Mouse (Mus musculus): ENCODE measurements around the gene Zfp661. TPM values are rescaled to one million over a fixed set of nuclear protein-coding genes. Genes with fewer than 3 reads are reported as not detected.

Zfp661 gene
- polyA plus RNA-seq (2012; rRNA removed) (6.2 and 7.3 TPM in 2 replicates), polyA plus RNA-seq (2014; fragmentation: Nextera tagmentation; extraction: Ambion mirVana) (5.0 TPM in 2 replicates)

DNA sequence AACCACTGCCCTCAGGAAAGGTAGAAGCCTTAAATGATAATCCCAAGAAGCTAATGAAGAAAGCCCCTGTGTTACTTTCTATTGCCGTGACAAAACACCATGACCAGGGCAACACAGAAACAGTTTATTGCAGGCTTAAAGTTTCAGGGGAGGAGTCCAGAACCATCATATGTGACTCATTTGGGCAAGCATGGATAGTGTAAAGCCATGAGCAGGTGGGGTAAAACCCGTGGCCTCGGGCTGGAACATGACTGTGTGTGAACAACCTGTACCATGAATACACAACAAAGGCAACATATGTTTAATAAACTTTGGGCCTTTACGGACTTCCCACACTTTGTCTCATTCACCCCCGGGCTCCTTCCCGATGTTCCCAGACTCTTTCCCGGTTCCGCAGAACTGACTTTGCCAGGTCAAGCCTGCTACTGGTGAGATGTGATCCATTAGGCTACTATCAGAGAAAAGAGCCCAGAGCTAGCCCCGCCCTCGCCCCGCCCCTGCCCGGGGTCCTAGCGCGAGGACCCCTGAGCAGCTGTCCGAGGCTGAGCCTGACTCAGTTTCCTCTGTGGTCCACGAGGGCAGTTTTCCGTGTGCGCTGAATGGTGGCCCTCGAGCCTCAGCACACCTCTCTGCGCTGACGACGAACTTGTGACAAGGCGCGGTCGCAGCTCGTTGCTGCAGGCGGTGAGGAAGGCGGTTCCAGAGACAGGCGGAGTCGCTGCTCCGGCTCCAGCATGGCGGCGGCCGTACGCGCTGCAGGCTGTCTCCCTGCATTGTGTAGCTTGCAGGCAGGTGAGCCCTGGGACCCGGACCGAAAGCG, at the start of gene Zfp661, which contains the start of gene Mrps5:
Zfp661 (minus strand) TSS at position 401 of the 820 bp plus-strand sequence.
Mrps5 (plus strand) TSS at position 529 of the 820 bp plus-strand sequence.
- 0 out of 2 replicates have a peak, but pooled peaks cover 5% of the 10 kb centered on the region for H3K36me3 ChIP-seq (ENCODE audit: control insufficient read depth, insufficient read depth, low read length)
- 4% methylated on average over 38 of the region's 39 CpGs for WGBS
- H3K9ac ChIP-seq (ENCODE audit: low read depth, low read length, severe bottlenecking) = peak within 1 kb of the TSS; percentile 91
- peak within 1 kb of the TSS; percentile 80 for H3K4me2 ChIP-seq (replicated peaks; ENCODE audit: low read depth, low read length, severe bottlenecking)
- no peaks in the 10 kb centered on the region for H3K27me3 ChIP-seq (ENCODE audit: control insufficient read depth, insufficient read depth, low read length)
- H3K4me1 ChIP-seq (ENCODE audit: control insufficient read depth, insufficient read depth, low read length) = peaks cover 18% of the 10 kb centered on the region; the same call in 1 of the 2 replicates
- H3K4me3 ChIP-seq (replicated peaks; ENCODE audit: low read length) = peak within 1 kb of the TSS; percentile 96
- ATAC-seq (ENCODE audit: low FRiP score, low read depth) = peak; percentile 88
- TF ChIP-seq POLR2A (IDR thresholded peaks at IDR 0.05; ENCODE audit: borderline replicate concordance, extremely low read depth, insufficient read depth, insufficient read length) = 0 out of 2 replicates have a peak, but pooled peaks have one; percentile 88
- no peaks in the 10 kb centered on the region for H3K9me3 ChIP-seq (ENCODE audit: control insufficient read depth, low read length)
- DNase-seq (ENCODE audit: low spot score) = peak; percentile 76
- peak within 1 kb of the TSS; percentile 94 for H3K27ac ChIP-seq (replicated peaks; ENCODE audit: low read depth, low read length)

DNA sequence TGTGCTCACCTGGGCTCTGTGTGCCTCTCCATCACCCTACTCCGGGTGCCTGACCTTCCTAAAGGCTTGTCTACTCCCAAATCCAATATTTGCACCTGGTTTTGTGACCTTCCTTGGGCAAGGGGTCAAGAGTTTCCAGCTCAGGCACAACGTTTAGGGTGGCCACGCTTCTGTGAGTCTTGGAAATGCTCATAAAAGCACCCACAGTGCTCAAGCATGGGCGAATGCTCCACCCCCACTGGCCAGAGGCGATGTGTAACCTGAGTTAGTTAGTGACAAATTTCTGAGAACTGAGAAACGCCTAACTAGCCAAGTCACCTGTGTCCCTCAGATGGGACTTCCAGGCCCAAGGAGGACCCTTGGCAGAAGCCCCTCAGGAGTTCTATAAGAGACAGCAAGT, 48.7 kb upstream of the Zfp661 start:
- H3K4me3 ChIP-seq (replicated peaks; ENCODE audit: low read length) = no peak overlapping the region
- H3K4me1 ChIP-seq (ENCODE audit: control insufficient read depth, insufficient read depth, low read length) = no peaks in the 10 kb centered on the region
- H3K36me3 ChIP-seq (ENCODE audit: control insufficient read depth, insufficient read depth, low read length) = no peaks in the 10 kb centered on the region
- DNase-seq (ENCODE audit: low spot score) (no peak), ATAC-seq (ENCODE audit: low FRiP score, low read depth) (no peak)
- H3K27ac ChIP-seq (replicated peaks; ENCODE audit: low read depth, low read length) = no peak overlapping the region
- H3K4me2 ChIP-seq (replicated peaks; ENCODE audit: low read depth, low read length, severe bottlenecking) = no peak overlapping the region
- H3K27me3 ChIP-seq (ENCODE audit: control insufficient read depth, insufficient read depth, low read length) = no peaks in the 10 kb centered on the region
- no peak overlapping the region for H3K9ac ChIP-seq (ENCODE audit: low read depth, low read length, severe bottlenecking)
- WGBS = 50% methylated on average over 6 of the region's 6 CpGs
- H3K9me3 ChIP-seq (ENCODE audit: control insufficient read depth, low read length) = no peaks in the 10 kb centered on the region
- no peak for TF ChIP-seq POLR2A (IDR thresholded peaks at IDR 0.05; ENCODE audit: borderline replicate concordance, extremely low read depth, insufficient read depth, insufficient read length)

DNA sequence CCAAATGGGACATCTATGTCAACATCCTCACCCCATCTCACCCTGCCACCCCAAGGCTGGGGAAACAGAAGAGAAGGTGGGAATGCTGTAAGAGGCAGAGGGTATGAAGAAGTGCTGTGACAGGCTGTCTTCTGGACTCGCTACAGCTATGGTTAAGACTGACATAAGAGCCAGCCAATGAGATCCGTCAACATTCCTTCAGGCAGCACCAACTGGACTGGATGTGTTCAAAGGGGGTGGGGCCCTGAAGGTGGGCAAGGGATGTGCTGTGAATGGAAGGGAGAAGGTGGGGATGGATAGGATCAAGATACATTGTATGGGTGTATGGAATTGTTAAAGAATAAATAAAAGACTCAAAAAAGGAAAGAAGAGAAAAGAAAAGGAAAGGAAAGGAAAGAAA, 45.7 kb upstream of the Zfp661 start:
- ATAC-seq (ENCODE audit: low FRiP score, low read depth) (no peak), DNase-seq (ENCODE audit: low spot score) (no peak)
- H3K4me2 ChIP-seq (replicated peaks; ENCODE audit: low read depth, low read length, severe bottlenecking) = no peak overlapping the region
- no peak overlapping the region for H3K27ac ChIP-seq (replicated peaks; ENCODE audit: low read depth, low read length)
- TF ChIP-seq POLR2A (IDR thresholded peaks at IDR 0.05; ENCODE audit: borderline replicate concordance, extremely low read depth, insufficient read depth, insufficient read length) = no peak
- no peak overlapping the region for H3K4me3 ChIP-seq (replicated peaks; ENCODE audit: low read length)
- H3K9ac ChIP-seq (ENCODE audit: low read depth, low read length, severe bottlenecking) = no peak overlapping the region
- no peaks in the 10 kb centered on the region for H3K4me1 ChIP-seq (ENCODE audit: control insufficient read depth, insufficient read depth, low read length)
- no peaks in the 10 kb centered on the region for H3K36me3 ChIP-seq (ENCODE audit: control insufficient read depth, insufficient read depth, low read length)
- H3K27me3 ChIP-seq (ENCODE audit: control insufficient read depth, insufficient read depth, low read length) = no peaks in the 10 kb centered on the region
- no peaks in the 10 kb centered on the region for H3K9me3 ChIP-seq (ENCODE audit: control insufficient read depth, low read length)
- 58% methylated on average over 2 of the region's 2 CpGs for WGBS

DNA sequence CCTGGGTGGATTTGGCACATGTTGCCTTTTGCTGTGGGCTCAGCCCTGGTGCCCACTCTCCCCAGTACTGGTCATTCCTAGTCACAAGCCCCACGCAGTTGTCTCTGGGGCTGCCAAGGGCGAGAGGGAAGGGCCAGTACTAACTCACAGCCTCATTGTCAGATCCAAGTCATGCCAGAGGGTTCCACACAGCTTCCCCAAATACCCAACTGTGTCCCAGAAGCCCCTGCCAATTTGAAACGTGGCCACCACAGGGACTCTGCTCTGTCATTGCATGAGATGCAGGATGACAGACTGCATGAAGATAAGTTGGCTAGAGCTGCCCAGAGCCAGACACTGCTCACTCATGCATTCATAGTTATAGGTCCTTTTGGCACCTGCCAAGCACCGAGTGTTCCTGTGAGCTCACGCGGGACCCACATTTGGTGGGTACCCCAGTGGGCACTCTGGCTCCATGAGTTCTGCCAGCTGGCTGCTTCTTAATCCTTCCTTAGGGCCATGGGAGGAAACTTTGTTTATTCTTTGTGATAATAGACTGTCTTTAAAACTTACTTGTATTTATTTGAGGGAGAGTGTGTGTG, 41.2 kb upstream of the Zfp661 start:
- Histone ChIP-seq H3K27ac (replicated peaks; ENCODE audit: low read depth, low read length) (no peak overlapping the region), H3K27me3 (ENCODE audit: control insufficient read depth, insufficient read depth, low read length) (no peaks in the 10 kb centered on the region), H3K9me3 (ENCODE audit: control insufficient read depth, low read length) (no peaks in the 10 kb centered on the region), H3K9ac (ENCODE audit: low read depth, low read length, severe bottlenecking) (no peak overlapping the region), H3K4me2 (replicated peaks; ENCODE audit: low read depth, low read length, severe bottlenecking) (no peak overlapping the region), H3K36me3 (ENCODE audit: control insufficient read depth, insufficient read depth, low read length) (no peaks in the 10 kb centered on the region), H3K4me3 (replicated peaks; ENCODE audit: low read length) (no peak overlapping the region), H3K4me1 (ENCODE audit: control insufficient read depth, insufficient read depth, low read length) (no peaks in the 10 kb centered on the region)
- ATAC-seq (ENCODE audit: low FRiP score, low read depth) (no peak), DNase-seq (ENCODE audit: low spot score) (no peak)
- WGBS = 78% methylated on average over 6 of the region's 6 CpGs
- TF ChIP-seq POLR2A (IDR thresholded peaks at IDR 0.05; ENCODE audit: borderline replicate concordance, extremely low read depth, insufficient read depth, insufficient read length) = no peak

GRCm38 (mm10) chr2:127627354-127627753, 40.5 kb upstream of the Zfp661 start:
- H3K4me2 ChIP-seq (replicated peaks; ENCODE audit: low read depth, low read length, severe bottlenecking) = no peak overlapping the region
- WGBS = 79% methylated on average over 6 of the region's 6 CpGs
- H3K27me3 ChIP-seq (ENCODE audit: control insufficient read depth, insufficient read depth, low read length) = no peaks in the 10 kb centered on the region
- H3K9me3 ChIP-seq (ENCODE audit: control insufficient read depth, low read length) = no peaks in the 10 kb centered on the region
- ATAC-seq (ENCODE audit: low FRiP score, low read depth) = no peak
- H3K9ac ChIP-seq (ENCODE audit: low read depth, low read length, severe bottlenecking) = no peak overlapping the region
- no peak overlapping the region for H3K27ac ChIP-seq (replicated peaks; ENCODE audit: low read depth, low read length)
- no peaks in the 10 kb centered on the region for H3K4me1 ChIP-seq (ENCODE audit: control insufficient read depth, insufficient read depth, low read length)
- no peak for TF ChIP-seq POLR2A (IDR thresholded peaks at IDR 0.05; ENCODE audit: borderline replicate concordance, extremely low read depth, insufficient read depth, insufficient read length)
- DNase-seq (ENCODE audit: low spot score) = no peak
- H3K4me3 ChIP-seq (replicated peaks; ENCODE audit: low read length) = no peak overlapping the region
- H3K36me3 ChIP-seq (ENCODE audit: control insufficient read depth, insufficient read depth, low read length) = no peaks in the 10 kb centered on the region
